Mouse (Mus musculus) frontal cortex, adult (tissue): ENCODE data around the gene Rimkla.
"Not testable (repeated sequence)": the region's sequence is repeated elsewhere in the genome, so short reads cannot be mapped to it uniquely, and the experiment has no call there.

Experiments
- ATAC-seq: cut with Nextera tagmentation; 2 replicates; pipeline ENCODE4 v1.9.2; 2017; ENCODE audit warnings: mild to moderate bottlenecking, moderate library complexity, mixed read lengths; ENCODE audit not compliant: low TSS enrichment

Gene Rimkla

DNA sequence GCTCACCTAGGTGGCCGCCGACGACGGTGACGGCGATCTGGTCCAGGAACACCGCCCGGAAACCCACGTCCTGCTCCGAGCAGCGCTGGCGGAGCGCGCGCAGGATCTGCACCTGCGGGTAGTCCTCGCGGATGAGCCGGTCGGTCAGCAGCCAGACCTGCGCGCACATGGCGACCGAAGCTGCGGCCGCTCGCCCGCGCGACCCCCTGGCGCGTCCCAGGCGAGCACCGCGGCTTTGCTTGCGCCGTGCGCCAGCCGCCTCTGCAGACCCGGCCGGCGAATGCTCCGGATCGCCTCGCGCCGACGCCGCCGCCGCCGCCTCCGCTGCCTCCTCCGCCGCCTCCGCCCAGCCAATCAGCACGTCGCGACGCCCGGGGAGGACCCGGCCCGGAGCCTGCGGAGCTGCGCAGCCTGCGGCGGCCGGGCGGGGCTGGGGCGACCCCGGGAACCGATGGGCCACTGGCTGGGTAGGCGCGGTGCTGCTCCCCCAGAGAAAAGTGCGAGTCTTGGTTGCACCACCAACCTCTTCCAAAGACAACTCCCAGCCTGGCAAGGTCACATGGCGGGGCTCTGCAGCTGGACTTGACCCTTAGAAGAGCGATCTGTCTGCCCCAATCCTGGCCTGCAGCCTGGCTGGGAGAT lies at the start of gene Rimkla:
TSS of gene Rimkla (minus strand) at position 338 of the 642 bp plus-strand sequence.
- peak; percentile 87 for ATAC-seq

- peak; percentile 20; the same call in 1 of the 2 replicates for ATAC-seq
Measured at GRCm38 (mm10) chr4:119540533-119540890, 48.1 kb upstream of the Rimkla start.

- ATAC-seq = peak; percentile 48
Measured at GRCm38 (mm10) chr4:119539836-119540532, 47.6 kb upstream of the Rimkla start.

DNA sequence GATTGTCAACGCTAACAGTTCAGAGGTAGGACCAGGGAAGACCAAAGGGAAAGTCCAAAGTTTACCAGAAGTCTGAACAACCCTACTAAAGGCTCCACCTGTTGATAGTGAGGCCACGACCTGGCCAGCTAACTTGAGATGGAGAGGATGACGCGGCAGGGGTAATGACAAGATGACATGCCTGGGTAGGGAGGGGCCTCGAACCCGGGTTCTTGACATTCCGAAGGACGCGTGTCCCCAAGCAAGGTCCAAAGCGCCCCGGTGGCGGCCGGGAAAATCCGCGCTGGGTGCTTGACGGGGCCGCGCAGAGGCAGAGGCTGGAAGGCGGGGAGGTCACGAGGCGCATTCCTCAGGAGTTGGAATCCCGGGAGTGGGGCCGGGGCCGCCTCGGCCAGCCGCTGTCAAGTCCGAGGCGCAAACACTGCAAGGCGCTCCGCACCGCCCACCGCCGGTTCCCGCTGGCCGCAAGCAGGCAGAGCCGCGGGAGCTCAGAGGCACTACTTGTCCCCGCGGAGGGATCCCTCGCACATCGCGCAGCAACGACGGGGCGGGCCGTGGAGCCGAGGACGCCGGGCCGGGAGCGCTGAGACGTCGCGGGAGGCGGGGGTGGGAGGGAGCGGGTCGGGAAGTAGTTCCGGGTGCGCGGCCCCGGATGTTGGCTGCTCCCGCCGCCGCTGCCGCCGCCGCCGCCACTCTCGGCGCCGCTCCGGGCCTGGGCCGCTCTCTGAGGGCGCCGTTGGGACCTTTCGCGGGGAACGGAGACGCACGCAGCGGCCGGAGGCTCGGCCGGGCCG lies 46.8 kb upstream of the Rimkla start, which contains the start of gene Frg2f1:
TSS of gene Frg2f1 (minus strand) at position 499 of the 794 bp plus-strand sequence.
- ATAC-seq = peak; percentile 88

DNA sequence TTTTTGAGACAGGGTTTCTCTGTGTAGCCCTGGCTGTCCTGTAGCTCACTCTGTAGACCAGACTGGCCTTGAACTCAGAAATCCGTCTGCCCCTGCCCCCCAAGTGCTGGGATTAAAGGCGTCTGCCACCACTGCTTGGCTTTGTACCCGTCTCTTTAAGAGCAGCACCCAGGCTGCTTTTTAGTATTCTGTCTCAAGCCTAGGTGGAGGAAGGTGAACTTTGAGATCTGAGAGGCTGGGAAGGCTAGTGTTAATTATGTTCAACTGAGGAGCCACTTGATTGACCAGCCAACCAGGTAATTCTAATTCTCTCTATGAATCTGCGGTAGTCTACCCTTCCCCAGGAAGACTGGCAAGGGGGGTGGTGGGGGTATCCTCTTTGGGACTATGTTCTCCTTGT lies 45.0 kb upstream of the Rimkla start:
- ATAC-seq = no peak

- not testable (repeated sequence) for ATAC-seq
Measured at GRCm38 (mm10) chr4:119536615-119537014, 44.2 kb upstream of the Rimkla start, which contains the start of gene Foxj3. Gene Foxj3, plus strand, starts transcription at chr4:119537004.

DNA sequence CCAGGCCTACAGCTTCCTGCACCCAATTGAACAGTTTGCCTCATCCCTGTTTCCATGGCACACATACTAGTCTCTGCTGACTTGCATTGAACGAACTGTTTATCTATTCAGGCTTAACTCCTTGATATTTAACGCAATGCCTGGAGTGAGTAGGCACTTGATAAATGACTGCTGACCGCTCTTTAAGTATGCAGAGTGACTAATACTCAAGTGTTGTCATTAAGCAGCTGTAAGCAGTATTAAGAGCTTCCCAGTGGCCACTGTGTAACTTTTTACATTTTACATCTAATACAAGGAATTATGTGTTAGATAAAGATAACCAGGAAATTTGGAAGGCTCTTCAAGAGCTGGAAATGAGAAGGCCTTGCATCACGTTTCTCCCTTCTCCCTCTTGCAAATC lies 42.7 kb upstream of the Rimkla start:
- no peak for ATAC-seq

DNA sequence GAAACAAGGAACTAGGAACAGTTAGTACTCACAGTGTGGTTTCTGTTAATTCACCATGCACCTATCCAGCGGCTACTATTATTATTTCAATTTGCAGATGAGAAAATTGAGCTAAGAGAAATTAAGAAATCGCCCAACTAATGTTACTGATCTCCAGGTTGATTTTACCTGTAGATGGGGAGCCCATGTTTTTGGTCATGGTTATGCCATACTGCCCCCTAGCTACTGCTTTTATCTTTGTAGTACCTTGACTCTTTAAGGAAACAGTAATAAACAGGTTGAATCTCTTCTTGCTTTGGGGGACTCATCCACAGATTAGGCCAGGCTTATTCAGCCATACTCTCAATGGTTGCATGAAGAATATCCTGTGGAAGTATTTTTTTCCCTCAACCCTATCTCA lies 39.4 kb upstream of the Rimkla start:
- no peak for ATAC-seq

DNA sequence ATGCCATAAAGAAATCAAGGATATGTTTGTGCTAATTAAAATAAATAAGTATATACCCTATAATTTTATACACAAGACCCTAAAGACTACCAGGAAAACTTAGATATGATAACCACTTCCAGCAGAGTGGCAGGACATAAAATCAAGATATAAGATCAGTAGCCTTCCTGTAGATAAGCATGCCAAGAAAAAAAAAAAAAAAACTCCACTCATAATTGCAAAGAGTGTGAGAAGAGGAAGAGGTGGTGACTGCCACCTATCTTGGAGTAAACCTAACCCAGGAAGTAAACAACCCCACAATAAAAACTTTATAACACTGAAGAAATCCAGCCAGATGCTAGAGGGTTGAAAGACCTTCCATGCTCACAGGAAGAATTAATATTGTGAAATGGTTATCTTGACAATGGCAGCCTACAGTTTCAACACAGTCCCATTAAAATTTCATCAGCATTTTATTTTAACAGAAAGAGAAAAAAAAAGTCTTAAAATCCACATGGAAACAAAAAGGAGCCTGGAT lies 34.0 kb upstream of the Rimkla start:
- ATAC-seq = no peak

- ATAC-seq = no peak
Measured at GRCm38 (mm10) chr4:119524466-119524865, 32.0 kb upstream of the Rimkla start.

DNA sequence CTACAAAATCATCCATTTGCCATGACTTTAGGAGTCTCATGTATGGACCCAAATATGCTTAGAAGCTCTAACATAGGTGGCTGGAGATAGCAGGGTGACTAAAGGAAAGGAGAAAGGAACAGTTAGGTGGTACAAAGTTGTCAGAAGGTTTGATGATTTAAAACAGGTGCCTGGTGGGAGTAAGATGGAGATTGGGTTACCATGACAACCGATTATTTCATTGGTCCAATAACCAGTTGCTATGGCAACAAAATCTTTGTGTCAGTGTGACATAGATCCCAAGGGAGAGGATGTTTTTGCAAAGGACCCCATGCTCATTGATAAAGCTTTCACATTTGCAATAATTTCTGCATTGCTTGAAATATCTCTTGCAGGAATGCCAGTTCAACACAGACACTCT lies 31.6 kb upstream of the Rimkla start:
- no peak for ATAC-seq

DNA sequence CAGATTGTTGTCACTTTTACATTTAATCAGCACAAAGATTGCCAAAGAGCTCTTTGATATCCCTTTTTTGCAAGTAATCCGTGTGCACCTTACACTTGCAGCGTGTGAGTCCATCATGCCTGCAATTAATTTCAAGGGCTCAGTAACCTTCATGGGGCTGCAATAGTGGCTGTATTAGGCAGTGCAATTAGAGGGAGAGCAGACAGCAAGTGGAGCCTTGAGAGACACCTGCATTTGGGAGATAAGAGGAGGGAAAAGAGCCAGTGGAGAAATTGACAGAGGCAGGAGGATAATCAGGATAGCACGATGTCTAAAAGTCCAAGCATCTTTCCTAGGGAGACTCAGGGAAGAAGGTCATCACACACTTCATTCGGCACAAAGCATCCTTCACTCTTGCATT lies 31.1 kb upstream of the Rimkla start:
- no peak for ATAC-seq

DNA sequence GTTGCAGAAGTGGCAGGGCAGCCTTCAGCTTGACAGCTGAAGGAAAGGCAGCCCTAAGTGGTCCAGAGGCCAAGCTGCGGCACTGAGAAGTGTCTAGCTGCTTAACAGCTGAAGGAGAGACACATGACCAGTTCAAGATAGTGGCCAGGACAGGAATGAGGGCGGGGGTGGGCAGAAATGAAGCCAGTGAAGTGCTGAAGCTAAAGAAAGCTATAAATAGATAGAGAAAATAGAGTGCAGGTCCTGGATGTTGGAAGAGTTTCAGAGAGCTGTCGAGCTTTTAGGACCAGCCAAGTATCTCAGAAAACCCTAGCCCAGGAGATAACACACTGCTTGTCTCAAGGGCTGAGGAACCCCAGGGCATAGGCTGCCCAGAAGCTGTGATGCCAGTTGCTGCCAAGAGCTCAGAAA lies 20.3 kb upstream of the Rimkla start:
- ATAC-seq = no peak

GRCm38 (mm10) chr4:119511591-119511990 lies 19.2 kb upstream of the Rimkla start:
- ATAC-seq = no peak

DNA sequence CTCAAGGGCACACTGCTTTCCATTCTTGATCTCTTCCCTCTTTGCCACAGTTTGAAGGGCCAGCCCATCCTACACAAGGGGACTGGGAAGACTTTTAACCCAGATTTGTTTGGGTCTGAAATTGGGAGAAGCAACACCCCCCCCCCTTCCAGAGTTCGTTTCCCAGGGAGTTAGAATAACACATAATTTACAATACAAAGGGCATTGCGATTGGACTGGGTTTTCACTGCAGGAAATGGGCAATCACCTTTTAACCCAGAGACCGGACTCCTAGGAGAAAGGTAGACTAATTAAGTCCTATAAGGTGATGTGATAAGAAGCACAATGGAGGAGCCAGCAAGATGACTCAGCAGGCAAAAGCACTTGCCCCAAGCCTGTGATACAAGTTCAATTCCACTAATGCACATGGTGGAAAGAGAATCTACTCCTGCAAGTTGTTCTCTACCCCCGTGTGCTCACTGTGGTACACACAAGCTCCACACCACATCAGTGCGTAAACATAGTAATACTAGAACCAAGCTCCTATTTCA lies 6.0 kb upstream of the Rimkla start:
- ATAC-seq = no peak

- no peak for ATAC-seq
Measured at GRCm38 (mm10) chr4:119492933-119493327, 502 bp upstream of the Rimkla start.

DNA sequence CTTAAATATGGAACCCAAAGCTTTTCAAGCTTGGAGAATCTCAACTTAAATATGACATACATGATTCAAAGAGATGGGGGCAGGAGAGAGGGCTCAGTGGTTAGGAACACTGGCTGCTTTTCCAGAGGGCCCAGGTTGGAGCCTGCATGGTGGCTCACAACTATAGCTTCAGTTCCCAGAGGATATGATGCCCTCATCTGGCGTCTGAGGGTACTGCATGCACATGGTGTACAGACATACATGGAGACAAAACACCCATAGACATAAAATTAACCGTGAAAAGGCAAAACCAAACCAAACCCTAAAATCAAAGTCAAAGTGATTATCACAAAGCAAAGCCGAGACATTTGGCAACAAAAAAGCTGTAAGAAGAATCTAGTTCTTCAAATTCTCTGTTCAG lies 1.6 kb downstream of the Rimkla start:
- ATAC-seq = no peak

- ATAC-seq = no peak
Measured at GRCm38 (mm10) chr4:119489666-119490065, 2.8 kb downstream of the Rimkla start.

- ATAC-seq = no peak
Measured at GRCm38 (mm10) chr4:119484882-119485281, 7.5 kb downstream of the Rimkla start.

- no peak for ATAC-seq
Measured at GRCm38 (mm10) chr4:119483051-119483450, 9.4 kb downstream of the Rimkla start.

DNA sequence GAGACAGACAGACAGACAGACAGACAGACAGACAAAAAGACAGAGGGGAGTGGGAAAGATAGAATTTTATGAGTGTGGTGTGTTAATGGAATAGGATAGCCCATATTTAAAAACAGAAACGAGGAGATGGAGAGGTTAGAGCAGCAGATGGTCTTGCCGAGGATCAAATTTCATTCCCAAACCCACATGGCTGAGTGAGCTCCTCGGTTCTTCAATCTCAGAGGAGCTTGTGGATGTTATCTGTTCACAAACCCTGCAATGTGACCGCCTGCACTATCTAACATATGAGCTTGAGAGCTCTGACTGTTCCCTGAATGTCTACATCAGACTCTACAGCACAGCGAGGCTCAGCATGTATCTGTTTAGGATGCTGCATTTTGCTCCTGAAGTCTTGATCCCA lies 19.3 kb downstream of the Rimkla start:
- ATAC-seq = no peak

- ATAC-seq = no peak; the same call in 1 of the 2 replicates
Measured at GRCm38 (mm10) chr4:119472545-119472944, 19.9 kb downstream of the Rimkla start.
